Mouse (Mus musculus) heart, adult 2 months (tissue): ENCODE data around the gene Cib3.

ENCODE experiments used
- CTCF ChIP-seq: fragments of 200-600 bp; IDR thresholded peaks from 2 replicates; pipeline ENCODE4 v1.8.1; 2022; ENCODE audit warnings: antibody characterized with exemption, mild to moderate bottlenecking, moderate library complexity
- EP300 ChIP-seq: fragments of 200-500 bp; IDR thresholded peaks from 2 replicates; pipeline ENCODE4 v1.6.1; 2011; ENCODE audit warnings: low read depth, low read length, control low read depth; ENCODE audit not compliant: insufficient read depth
- POLR2A ChIP-seq: fragments of 200-500 bp; IDR thresholded peaks from 2 replicates; pipeline ENCODE4 v1.6.1; 2011; ENCODE audit warnings: mild to moderate bottlenecking, low read depth, low read length, control low read depth; ENCODE audit not compliant: insufficient read depth

DNA sequence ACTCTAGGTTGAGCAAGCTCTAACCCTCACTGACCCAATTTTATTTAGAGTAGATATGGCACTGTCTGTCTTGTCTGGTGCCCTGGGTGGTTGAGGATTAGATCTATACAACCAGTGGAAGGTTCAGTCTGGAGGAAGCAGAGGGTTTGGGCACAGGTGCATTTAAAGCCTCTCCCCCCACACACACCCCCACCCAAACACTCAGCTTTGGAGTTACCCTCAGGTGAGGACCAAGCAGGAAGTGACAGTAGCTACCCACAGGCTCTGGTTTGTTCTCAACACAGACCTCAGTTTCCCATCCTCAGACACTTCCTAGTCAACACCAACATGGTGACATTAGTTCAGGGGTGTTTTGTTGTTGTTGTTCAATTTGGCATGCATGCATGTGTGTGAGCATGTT is 49.8 kb downstream of the Cib3 start:
- no peak for TF ChIP-seq EP300
- no peak for TF ChIP-seq POLR2A
- no peak for TF ChIP-seq CTCF
